Mouse (Mus musculus) MEL (cell line): ENCODE results near the gene Men1.

ENCODE experiments used
- CHD2 ChIP-seq: IDR thresholded peaks from 2 replicates; pipeline ENCODE4 v1.6.1; 2011; ENCODE audit warnings: low read length, improper control_type of control experiment
- CTCF ChIP-seq, 3 experiments: IDR thresholded peaks in 2 of 3; conservative IDR thresholded peaks in 1 of 3; 2 replicates each; pipeline ENCODE4 v1.5.1; 2011 to 2012; ENCODE audit warnings: low read length in 3 of 3, low read depth in 2 of 3, mild to moderate bottlenecking in 2 of 3, improper control_type of control experiment in 1 of 3, inconsistent platforms in 1 of 3, mixed read lengths in 1 of 3, moderate library complexity in 1 of 3; ENCODE audit not compliant: control insufficient read depth in 1 of 3, insufficient read depth in 1 of 3, poor library complexity in 1 of 3, severe bottlenecking in 1 of 3
- E2F4 ChIP-seq: IDR thresholded peaks from 2 replicates; pipeline ENCODE4 v1.6.1; 2011; ENCODE audit warnings: low read depth, low read length, improper control_type of control experiment, borderline replicate concordance
- EP300 ChIP-seq, 2 experiments: IDR thresholded peaks; 2 replicates each; pipeline ENCODE4 v1.6.1; 2011; ENCODE audit warnings: improper control_type of control experiment in 2 of 2, low read length in 2 of 2, low read depth in 1 of 2, mild to moderate bottlenecking in 1 of 2
- GABPA ChIP-seq: IDR thresholded peaks from 2 replicates; pipeline ENCODE4 v1.6.1; 2012; ENCODE audit warnings: low read depth, mild to moderate bottlenecking, inconsistent platforms, low read length, improper control_type of control experiment, moderate library complexity
- GATA1 ChIP-seq: IDR thresholded peaks from 2 replicates; pipeline ENCODE4 v1.6.1; 2011; ENCODE audit warnings: low read depth, low read length, improper control_type of control experiment
- HCFC1 ChIP-seq: IDR thresholded peaks from 2 replicates; pipeline ENCODE4 v1.6.1; 2012; ENCODE audit warnings: low read depth, mild to moderate bottlenecking, inconsistent platforms, low read length, improper control_type of control experiment, moderate library complexity
- KAT2A ChIP-seq: conservative IDR thresholded peaks from 2 replicates; pipeline ENCODE4 v1.6.1; 2012; ENCODE audit warnings: low read depth, low read length, improper control_type of control experiment, inconsistent platforms
- POLR2A ChIP-seq, 2 experiments: IDR thresholded peaks; 2 replicates each; pipeline ENCODE4 v1.6.1; 2011 to 2012; ENCODE audit warnings: low read length in 2 of 2, mild to moderate bottlenecking in 2 of 2, control low read depth in 1 of 2, improper control_type of control experiment in 1 of 2, low read depth in 1 of 2, moderate library complexity in 1 of 2; ENCODE audit not compliant: control insufficient read depth in 1 of 2, insufficient read depth in 1 of 2, poor library complexity in 1 of 2
- POLR2AphosphoS2 ChIP-seq: IDR thresholded peaks from 2 replicates; pipeline ENCODE4 v1.6.1; 2011; ENCODE audit warnings: low read length, improper control_type of control experiment
- RCOR1 ChIP-seq: IDR thresholded peaks from 2 replicates; pipeline ENCODE4 v1.6.1; 2012; ENCODE audit warnings: low read depth, mild to moderate bottlenecking, inconsistent platforms, low read length, improper control_type of control experiment
- ZC3H11A ChIP-seq: IDR thresholded peaks from 2 replicates; pipeline ENCODE4 v1.6.1; 2012; ENCODE audit warnings: low read depth, mild to moderate bottlenecking, inconsistent platforms, low read length, improper control_type of control experiment

DNA sequence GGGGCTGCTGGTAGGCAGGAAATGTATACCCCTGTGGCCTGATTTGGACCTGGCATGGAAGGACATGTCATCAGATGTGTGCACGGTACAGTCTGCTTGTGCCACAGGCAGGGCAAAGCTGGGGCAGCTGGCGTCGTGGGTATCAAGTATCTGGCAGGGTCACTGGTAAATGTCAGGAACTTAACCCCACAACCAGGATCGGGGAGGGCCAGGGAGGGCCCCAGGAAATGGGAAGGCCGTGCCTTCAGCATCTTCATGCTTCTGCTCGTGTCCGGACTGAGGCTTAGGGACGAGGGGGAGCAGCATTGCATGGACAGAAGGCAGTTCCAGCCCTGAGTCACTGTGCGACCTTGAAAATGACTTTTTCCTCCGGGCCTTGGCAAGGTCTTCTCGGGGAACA is 50.2 kb downstream of the Men1 start:
- no peak for TF ChIP-seq RCOR1
- TF ChIP-seq POLR2A (IDR thresholded peaks at IDR 0.05; ENCODE audit: control insufficient read depth in 1 of 2, insufficient read depth in 1 of 2, low read depth in 1 of 2, low read length in 2 of 2, poor library complexity in 1 of 2) = no peak
- no peak for TF ChIP-seq GABPA
- TF ChIP-seq EP300 (IDR thresholded peaks at IDR 0.05; ENCODE audit: low read depth in 1 of 2, low read length in 2 of 2) = no peak
- no peak for TF ChIP-seq GATA1
- TF ChIP-seq ZC3H11A = no peak
- no peak for TF ChIP-seq CTCF (IDR thresholded peaks at IDR 0.05 in 2 of 3, conservative IDR thresholded peaks at IDR 0.05 in 1 of 3; ENCODE audit: control insufficient read depth in 1 of 3, insufficient read depth in 1 of 3, low read depth in 2 of 3, low read length in 3 of 3, poor library complexity in 1 of 3, severe bottlenecking in 1 of 3)
- TF ChIP-seq KAT2A = no peak
- TF ChIP-seq E2F4 = no peak
- no peak for TF ChIP-seq POLR2AphosphoS2
- no peak for TF ChIP-seq CHD2
- no peak for TF ChIP-seq HCFC1
